Mouse (Mus musculus): ENCODE results near the gene Atp6v0e2.
"Not testable (repeated sequence)": the region's sequence is repeated elsewhere in the genome, so short reads cannot be mapped to it uniquely, and the experiment has no call there.

The Atp6v0e2 gene

DNA sequence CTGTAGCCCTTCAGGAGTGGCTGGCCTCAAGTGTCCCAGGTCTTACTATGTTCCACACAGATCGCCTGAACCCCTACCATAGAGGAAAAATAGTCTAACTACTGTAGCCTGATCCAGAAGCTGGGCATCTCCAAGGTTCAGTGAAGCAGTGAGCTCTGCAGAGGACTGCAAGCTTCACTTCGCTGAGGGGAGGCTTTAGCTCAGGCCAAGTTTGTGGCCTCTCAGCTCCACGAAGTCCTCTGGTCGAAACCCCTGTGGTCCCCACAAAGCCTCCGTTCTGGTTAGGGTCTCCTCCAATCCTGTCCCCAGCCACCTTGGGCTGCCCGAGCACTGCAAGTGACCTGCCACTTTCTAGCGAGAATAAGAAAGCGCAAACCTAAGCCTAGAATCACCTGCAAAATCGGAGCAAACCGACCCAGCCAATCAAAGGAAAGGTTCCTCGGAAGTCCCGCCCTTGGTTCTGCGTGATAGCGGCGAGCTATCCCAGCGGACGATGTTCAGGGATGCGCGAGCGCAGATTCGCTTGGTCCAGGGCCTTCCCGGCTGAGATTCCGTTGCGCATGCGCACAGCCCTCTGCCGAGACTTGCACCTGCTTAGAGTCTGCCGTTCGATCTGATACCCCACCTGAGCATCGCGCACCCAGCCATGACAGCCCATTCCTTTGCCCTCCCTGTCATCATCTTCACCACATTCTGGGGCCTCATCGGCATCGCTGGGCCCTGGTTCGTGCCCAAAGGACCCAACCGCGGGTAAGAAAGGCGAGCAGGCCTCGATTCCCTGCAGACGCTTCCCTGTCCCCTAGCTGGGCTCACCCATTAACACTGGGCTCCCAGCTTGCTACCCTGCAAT lies at the start of gene Atp6v0e2:
Atp6v0e2 (plus strand) TSS at position 511 of the 850 bp plus-strand sequence.
- DNase-seq = peak; percentile 16

DNA sequence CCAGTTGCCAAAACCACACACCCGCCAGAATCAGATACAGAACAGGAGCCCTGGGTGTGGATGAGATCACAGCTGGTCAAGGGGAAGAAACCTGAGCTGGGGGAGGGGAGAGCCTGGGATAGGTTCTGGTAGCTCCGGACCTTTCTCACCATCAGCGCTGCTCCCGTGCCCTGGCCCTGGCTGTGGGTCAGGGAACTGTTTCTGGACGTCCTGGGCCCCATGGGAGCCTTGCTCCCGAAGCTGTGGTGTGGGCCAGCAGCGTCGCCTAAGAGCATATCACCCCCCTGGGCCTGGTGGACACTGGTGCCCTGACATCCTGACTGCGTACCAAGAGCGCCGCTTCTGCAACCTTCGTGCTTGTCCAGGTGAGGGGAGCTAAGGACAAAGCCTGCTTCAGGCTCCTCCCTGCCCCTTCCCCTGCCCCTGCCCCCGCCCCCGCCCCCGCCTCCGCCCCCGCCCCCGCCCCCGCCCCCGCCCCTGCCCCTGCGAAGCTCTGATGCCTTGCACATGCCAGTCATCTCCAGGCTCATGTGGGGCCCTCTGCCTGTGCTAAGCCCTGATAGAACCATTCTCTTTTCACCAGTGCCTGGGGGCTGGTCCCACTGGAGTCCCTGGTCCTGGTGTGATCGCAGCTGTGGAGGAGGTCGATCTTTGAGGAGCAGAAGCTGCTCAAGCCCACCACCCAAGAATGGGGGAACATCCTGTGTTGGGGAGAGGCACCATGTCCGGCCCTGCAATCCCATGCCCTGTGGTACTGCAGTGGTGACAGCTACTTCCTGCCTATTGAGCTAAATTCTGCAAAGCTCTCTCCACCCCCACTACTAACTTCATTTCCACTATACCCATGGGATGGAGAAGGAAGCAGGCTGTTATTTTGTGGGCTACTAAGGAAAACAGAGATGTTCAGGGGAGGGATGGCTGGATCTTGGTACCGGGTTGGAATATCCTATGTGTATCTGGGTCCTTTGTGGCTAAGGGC lies 49.4 kb upstream of the Atp6v0e2 start:
- DNase-seq = no peak

DNA sequence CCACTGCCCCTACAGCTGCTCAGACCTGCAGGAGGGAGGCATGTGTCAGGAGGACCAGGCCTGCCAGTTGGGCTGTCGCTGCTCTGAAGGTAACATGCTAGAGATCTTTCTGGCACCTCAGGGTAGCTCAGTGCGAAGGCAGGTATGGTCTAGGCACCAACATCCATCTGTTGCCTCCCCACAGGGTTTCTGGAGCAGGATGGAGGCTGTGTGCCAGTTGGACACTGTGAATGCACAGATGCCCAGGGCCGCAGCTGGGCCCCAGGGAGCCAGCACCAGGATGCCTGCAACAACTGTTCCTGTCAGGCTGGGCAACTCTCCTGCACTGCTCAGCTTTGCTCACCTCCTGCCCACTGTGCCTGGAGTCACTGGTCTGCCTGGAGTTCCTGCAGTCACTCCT lies 47.7 kb upstream of the Atp6v0e2 start:
- DNase-seq = no peak

DNA sequence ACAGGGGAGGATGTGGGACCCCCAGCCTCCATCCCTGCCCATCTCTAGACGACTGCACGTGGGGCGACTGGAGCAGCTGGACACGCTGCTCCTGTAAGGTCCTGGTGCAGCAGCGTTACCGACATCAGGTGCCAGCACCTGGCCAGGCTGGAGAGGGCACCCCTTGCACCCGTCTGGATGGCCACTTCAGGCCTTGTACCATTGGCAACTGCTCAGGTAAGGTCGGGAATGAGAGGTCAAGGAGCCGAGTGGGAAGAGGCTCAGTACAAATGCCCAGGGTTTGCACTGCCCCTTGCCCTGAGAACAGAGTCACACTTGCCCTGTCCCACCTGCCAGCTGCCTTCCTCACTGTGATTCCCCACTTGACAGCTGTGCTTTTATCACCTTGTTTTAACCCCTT lies 46.1 kb upstream of the Atp6v0e2 start:
- no peak for DNase-seq

DNA sequence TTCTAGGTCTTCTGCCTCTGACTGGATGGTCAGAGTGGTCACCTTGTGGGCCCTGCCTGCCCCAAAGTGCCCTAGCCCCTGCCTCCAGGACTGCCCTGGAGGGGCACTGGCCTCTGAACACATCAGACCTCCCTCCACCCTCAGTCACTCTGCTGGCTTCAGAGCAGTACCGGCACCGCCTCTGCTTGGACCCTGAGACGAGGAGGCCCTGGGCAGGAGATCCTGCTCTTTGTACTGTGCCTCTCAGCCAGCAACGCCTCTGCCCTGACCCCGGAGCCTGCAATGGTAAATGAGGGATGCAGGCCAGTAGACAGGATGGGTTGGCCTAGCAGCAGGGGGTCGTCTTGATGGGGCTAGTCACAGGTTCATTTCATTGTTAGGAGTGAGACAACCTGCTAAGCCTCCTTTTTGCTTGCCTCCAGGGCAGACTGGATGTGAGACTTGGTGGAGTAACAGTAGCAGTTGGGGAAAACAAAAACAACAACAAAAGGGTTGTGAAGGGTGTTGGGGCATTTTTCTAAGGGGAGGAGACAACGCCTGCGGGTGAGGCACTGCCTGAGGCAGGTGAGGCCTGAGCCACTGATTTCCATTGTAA lies 44.2 kb upstream of the Atp6v0e2 start:
- no peak for DNase-seq

DNA sequence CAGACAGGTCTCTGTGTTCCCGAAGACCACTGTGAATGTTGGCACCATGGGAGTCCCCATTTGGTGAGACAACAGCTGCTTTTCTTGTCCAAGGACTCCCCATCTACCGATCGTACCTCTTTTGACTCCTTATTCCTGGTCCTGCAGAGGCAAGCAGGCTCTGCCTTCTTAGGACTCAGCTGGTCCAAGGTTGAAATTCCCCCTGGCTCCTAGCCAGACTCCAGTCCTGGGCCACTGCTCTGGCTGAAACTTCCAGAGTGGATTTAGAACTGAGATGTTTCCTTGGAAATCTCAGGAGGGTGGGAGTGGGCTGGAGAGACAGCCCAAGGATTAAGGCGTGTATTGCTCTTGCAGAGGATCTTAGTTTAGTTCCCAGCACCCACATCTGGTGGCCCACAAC lies 39.9 kb upstream of the Atp6v0e2 start:
- DNase-seq = no peak

DNA sequence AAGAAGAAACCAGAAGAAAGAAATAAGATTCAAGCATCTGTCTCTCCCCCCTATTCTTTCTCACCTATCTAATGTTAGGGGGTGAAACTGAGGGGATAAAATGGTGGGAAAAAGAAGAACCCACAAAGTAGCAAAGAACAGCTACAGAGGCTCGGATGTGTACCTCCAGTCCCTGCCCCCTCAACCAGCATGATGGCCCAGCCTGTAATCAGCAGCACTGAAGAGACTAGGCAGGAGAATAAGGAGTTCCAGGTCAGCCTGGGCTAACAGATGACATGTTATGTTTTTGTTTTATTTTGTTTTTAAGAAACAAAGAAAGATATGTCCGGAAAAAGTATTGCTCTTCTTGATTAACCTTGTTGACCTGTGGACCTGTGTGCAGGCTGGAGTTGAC lies 33.6 kb upstream of the Atp6v0e2 start:
- DNase-seq = no peak

DNA sequence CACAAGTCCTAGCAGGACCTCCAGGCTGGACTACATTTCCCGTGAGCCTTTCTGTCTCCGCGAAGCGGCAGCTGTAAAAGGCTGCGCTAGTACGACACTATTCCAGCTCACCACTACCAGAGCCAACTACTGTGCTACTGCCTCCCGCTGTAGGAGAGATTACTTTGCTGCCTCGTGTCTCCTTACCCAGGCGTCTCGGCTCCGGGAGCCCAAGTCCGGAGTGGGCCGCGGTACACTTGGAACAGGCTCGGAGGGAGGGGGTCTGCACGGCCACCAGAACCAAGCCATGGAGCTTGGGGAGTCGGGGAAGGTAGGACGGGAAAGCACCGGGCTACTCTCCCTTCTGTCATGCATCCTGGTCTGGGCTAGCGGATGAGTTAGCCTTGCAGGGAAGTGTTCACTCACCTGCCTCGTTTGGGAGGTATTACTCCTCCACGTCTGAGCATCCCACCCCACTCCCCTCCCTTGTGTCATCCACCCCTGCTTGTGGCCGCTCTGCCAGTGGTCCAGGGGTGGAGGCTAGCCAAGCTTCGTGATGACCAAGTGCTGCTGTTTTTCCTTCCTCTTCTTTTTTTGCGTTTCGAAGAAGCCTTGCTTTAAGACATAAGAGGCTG lies 33.1 kb upstream of the Atp6v0e2 start:
- DNase-seq = peak; percentile 43

DNA sequence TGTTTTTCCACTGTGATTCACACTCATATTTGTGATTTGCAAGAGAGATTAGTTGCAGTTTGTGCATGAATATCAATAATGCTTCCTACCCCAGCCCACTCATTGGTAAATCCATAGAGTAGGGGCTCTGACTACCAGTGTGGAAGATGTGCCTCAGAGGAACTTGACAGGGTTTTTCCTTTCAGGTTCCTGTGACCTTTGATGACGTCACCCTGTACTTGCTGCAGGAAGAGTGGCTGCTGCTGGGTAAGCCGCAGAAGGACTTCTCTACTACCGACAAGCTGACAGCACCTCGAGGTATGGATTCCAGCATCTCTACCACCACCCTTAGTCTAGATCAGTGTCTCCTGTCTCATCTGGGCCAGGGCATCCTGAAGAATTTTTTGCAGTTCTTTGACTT lies 29.3 kb upstream of the Atp6v0e2 start:
- DNase-seq = no peak

DNA sequence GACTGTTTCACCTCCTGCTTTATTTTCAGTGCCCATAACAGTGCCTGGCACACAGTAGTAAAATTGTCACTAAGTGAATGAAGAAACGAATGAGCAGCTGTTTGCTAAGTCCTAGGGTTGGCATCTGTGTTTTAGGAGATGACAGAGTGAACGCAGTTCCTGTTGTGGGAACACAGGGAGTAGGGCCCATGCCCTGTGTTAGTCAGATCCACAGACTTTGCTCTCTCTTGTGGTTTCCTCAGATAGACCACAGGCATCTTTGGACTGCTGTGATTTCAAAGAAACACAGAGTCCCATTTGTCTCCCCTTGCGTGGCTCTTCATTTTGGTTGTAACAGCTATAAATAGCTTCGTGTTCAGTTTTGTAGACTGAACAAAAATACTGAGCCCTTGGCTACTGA lies 27.0 kb upstream of the Atp6v0e2 start:
- DNase-seq = no peak

DNA sequence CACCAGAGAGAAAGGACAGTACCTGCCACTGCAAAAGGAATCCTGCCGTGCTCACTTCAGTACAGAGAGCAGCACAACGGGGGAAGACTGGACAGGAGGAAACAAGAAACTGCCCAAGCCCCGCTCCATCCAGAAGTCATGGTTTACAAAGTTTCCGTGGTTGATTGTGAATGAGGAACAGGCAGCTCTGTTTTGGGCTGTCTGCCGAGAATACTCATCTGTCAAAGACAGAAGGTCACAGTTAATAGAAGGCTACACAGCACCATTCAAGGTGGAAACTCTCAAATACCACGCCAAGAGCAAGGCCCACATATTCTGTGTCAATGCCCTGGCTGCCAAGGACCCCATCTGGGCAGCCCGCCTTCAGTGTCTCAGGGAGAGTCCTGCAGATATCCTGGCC lies 25.6 kb upstream of the Atp6v0e2 start:
- no peak for DNase-seq

DNA sequence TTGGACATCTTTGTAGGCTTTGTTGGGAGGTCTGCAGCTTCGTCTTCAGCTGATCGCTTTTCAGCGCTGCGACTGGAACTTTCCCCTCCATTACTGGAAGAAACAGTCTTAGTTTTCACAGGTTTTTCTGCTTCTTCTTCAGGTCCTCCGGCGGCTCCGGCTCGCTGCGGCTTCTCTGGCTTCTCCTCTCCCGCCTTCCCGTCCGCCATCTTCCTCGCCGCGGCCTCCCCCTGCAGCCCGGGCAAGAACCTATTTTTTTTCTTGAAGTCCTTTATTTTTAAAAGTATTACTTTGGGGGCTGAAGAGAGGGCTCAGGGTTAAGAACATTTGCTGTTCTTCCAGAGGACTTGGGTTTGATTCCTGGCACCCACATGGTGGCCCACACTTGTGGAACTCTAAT lies 12.5 kb upstream of the Atp6v0e2 start:
- not testable (repeated sequence) for DNase-seq

DNA sequence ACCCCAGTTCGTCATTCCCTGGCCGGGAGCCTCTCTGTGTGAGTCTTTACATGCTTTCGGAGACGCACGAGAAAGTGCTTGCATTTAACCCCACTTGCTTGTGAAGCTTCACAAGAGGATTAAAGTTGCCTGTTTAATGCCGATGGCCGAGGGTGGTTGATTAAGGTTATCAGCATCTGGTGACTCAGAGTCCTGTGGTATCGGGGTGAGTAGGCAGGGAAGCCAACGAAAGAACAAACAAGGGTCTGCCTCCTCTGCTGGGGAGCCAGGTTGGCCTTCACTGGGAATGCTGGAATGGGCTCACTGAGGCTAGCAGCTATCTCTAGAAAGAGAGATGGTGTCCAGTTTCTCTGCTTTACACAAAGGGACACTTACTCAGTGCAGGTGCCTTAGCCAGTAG lies 9.5 kb upstream of the Atp6v0e2 start:
- no peak for DNase-seq

DNA sequence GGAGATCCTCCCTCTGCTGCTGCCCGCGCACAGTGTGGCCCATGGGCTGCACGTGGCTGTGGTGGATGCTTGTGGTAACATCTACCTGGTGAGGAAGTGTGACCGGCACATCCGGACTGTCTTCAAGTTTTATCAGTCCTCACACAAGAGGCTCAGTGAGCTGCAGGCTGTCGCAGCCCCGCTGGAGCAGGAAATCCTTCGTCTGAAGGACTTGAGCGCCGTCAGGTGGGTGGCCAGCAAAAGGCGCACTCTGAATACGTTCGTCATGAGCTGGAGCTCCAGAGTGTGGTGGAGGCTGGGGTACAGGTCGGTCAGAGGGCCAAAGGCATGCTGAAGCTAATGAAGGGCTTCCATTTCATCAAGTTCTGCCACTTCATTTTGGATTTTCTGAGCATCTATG lies 8.2 kb upstream of the Atp6v0e2 start:
- peak; percentile 11 for DNase-seq

DNA sequence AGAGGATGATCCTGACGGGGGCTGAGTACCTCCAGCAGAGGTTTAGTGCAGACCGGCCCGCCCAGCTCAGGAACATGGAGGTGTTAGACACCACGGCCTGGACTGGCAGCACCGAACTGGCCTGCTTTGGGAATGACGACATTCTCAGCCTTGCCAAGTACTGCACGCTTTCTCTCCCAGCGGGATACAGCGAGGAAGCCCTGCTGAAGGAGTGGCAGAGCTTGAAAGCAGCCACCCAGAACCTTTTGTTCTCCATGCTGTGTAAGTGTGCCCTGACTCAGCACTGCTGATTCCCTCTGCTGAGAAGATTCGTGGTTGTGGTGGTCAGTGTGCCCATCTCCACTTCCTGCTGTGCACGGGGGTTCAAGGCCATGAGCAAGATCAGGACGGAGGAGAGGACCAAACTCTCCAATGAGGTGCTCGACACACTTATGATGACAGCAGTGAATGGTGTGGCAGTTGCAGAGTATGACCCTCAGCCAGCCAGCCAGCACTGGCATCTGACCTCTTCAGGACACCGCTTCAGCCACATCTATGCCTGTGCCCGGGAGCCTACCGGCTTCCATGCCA lies 7.5 kb upstream of the Atp6v0e2 start:
- no peak for DNase-seq

DNA sequence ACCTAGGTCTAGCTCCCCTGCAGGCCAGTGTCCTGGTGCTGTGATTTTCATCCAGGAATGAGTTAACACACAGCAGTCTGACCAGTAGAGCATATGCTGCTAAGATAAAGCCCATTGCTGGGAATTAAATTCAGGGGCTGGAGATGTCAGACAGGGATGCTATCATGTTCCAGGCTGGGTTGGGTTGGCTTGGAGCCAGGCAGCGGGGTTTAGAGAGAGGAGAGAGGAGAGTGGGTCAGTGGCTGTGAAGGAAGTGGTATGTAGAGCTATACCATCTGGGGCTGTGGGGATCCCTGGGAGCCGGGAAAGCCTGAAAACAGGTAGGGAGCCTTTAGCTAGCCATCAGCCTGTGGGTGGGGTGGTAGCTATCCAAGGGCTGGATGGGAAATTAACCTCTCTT lies 6.6 kb upstream of the Atp6v0e2 start:
- no peak for DNase-seq

DNA sequence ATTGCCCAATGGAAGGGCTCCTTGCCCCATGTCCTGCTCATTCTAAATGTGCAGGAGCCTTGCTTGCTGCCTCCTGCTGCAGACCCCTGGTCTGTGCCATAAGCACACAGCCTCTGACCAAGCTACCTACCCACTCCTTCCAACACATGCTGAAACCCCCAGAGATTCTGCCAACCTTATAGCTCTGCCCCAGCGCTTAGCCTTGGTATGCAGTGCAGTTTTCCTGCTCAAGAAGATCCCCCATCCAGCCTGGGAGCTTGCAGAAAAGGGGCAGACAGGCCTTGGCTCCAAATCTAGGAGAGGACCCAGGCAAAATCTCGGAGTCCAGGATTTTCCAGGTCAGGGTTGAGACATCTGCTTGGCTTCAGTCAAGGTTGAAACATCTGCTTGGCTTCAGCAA lies 3.9 kb upstream of the Atp6v0e2 start:
- no peak for DNase-seq

DNA sequence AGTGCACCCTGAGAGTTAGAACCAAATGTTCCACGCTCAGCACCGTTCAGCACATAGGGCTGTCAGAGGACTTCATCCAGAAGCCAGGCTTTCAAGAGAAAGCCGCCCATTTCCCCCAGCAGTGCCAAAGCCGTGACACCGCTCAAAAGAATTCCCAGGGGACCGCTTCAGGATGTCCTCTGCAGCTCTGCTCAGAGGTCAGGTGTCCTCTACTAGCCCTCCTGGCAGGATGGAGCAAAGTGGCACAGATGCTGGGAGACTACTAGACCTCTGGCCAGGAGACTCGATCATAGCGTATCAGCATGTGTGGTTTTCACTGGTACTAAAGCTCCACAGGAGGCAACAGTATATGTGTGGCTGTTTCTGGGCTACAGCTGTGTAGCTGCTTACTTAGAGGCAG lies 2.5 kb upstream of the Atp6v0e2 start:
- DNase-seq = no peak

DNA sequence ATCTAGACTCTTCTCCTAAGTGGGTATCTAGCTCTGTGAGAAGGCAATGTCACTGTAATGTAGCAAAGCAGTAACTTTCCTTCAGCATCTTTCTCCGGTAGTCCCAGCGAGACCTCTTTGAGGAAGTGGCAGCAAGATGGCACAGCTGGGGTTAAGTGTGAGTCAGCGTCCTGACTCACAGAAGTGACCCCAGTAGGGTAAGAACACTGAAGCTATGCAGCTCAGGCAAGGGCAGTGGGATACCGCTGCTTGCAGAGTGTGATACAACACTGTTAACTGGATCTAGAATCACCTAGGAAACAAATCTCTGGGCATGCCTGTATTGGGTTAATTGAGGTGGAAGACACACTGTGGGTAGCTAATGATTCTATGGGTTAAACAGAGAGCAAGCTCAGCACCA lies 1.3 kb upstream of the Atp6v0e2 start:
- no peak for DNase-seq

DNA sequence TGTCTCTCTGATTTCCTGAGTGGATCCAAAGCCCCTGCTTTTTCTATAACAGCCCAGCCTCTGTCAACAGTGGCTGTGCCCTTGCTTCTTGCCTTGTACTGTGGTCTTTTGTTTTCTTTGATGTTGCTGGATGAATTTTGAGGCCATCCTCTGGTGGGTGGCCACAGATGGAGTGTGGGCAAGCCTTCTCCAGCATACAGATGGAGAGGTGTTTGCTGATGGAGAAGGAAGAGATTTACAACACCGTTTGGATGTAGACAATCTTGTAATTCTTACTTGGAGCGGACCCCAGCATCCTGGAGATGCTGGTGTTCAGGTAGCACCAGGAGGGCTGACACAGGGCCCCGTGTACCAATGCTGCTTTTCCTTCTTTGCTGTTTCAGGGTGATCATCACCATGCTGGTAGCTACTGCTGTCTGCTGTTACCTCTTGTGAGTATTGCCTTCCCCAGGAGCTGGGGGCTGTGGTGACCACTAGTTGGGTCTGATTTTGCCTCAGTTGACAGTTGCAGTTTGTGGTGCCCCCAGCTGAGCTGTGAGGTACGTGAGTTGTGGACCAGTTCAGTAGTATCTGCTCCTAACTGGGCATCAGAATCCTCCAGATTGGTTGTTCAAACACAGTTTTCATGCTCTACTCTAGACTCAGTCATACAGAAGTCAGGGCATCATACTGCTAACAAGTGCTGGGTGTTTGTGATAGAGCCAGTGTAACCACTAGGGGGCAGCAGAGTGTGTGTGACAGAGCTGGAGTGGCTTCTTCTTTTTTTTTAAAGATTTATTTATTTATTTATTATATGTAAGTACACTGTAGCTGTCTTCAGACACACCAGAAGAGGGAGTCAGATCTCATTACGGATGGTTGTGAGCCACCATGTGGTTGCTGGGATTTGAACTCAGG lies 1.7 kb downstream of the Atp6v0e2 start:
- peak; percentile 65 for DNase-seq

DNA sequence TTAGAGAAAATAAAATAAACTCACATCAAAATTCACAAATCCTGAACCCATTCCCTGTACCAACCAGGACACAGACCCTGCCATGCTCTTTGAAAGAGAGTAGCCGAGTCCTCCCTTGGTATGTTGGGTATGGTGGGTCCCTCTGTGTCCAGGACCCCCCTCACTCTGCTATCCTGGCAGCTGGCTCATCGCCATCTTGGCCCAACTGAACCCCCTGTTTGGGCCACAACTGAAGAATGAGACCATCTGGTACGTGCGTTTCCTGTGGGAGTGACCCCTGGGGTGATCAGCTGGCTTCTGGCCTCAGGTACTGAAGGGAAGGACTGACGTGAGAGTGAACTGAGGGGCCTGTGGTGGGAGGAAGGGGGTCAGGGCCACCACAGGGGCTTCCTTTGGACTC lies 2.4 kb downstream of the Atp6v0e2 start:
- DNase-seq = no peak

DNA sequence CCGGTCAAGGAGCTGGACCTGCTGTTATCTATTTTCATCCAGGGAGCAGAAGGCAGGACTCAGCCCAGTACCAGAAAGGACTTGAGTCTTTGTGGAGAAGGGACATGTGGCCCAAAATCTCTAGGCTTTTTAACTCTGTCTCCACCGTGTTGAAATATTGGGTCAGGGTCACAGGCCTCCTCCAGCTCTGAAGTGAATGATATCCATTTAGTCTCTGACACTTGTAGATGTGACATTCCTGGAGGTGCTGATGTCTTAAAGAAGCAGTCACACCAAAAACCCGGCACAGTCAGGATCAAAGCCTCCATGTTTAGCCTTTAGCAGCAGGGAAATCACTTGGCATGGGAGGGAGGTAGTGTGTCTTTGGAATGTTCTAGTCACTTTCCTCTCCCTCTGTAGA lies 3.3 kb downstream of the Atp6v0e2 start:
- no peak for DNase-seq
